Mouse (Mus musculus): ENCODE results near the gene Ggct. TPM values are rescaled to one million over a fixed set of nuclear protein-coding genes. Genes with fewer than 3 reads are reported as not detected.

Gene Ggct
- total and polyA plus RNA-seq, 2 experiments, result 6.2 to 8.7 TPM

DNA sequence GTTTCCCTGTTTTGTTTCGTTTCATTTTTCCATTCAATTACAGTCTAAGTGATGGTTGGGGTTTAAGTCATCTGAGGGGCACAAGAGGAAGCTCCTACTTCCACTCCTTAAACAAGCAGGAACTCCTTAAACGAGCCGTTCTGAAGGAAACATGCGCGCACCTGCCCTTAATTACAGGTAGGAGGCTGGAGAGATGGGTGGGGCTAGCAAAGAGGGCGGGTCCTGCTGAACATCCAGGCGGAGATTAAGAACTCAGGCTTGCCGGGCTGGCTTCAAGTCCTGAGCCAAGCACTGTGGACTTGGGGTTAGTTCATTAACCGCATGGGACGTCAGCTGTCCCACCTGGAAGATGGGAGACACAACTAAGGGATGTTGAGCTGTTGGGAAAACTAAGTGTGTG is 25.2 kb downstream of the Ggct start:
- Histone ChIP-seq H3K4me1 (ENCODE audit: control insufficient read depth, insufficient read depth, low read length) (peaks cover 12% of the 10 kb centered on the region), H3K4me3 (ENCODE audit: insufficient read depth, low read depth, low read length) (no peak overlapping the region), H3K27me3 (ENCODE audit: control insufficient read depth, insufficient read depth, low read length) (no peaks in the 10 kb centered on the region), H3K27ac (replicated peaks; ENCODE audit: insufficient read depth, low read depth, low read length) (no peak overlapping the region), H3K9ac (ENCODE audit: low read depth, low read length) (no peak overlapping the region), H3K36me3 (ENCODE audit: control insufficient read depth, insufficient read depth, low read length) (peaks cover 4% of the 10 kb centered on the region), H3K79me2 (ENCODE audit: control insufficient read depth, insufficient read depth, low read length) (peaks cover 33% of the 10 kb centered on the region)
- DNase-seq (ENCODE audit: extremely low read depth, low read depth, low spot score), result no peak
- WGBS, result 62% methylated on average over 10 of the region's 10 CpGs
- TF ChIP-seq CTCF (IDR thresholded peaks at IDR 0.05; ENCODE audit: low read depth, low read length) (no peak), POLR2A (IDR thresholded peaks at IDR 0.05; ENCODE audit: extremely low read depth, insufficient read depth, low read length) (no peak)

DNA sequence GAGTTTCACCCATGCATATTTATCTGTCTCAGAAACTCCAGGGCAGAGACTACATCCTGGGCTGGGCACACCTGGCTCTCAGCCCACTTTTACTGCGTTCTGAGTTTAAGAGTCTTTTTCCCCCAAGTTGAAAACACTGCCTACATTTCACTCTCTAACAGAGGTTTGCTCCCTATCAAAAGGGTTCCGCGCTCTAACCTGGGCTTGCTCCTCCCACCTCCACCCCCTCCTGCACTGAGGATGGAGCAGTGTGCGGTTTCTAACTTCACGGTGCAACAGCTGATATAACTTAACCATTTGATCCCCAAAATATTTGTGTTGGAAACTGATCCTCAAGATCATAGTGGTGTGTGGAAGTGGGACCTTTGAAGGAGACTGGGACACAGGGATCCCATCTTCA is 27.5 kb downstream of the Ggct start:
- Histone ChIP-seq H3K27ac (replicated peaks; ENCODE audit: insufficient read depth, low read depth, low read length) (no peak overlapping the region), H3K79me2 (ENCODE audit: control insufficient read depth, insufficient read depth, low read length) (peaks cover 30% of the 10 kb centered on the region), H3K36me3 (ENCODE audit: control insufficient read depth, insufficient read depth, low read length) (peaks cover 4% of the 10 kb centered on the region), H3K27me3 (ENCODE audit: control insufficient read depth, insufficient read depth, low read length) (no peaks in the 10 kb centered on the region), H3K9ac (ENCODE audit: low read depth, low read length) (no peak overlapping the region), H3K4me3 (ENCODE audit: insufficient read depth, low read depth, low read length) (no peak overlapping the region), H3K4me1 (ENCODE audit: control insufficient read depth, insufficient read depth, low read length) (peaks cover 4% of the 10 kb centered on the region)
- DNase-seq (ENCODE audit: extremely low read depth, low read depth, low spot score), result no peak
- WGBS, result 60% methylated on average over 5 of the region's 5 CpGs
- TF ChIP-seq CTCF (IDR thresholded peaks at IDR 0.05; ENCODE audit: low read depth, low read length) (no peak), POLR2A (IDR thresholded peaks at IDR 0.05; ENCODE audit: extremely low read depth, insufficient read depth, low read length) (no peak)

DNA sequence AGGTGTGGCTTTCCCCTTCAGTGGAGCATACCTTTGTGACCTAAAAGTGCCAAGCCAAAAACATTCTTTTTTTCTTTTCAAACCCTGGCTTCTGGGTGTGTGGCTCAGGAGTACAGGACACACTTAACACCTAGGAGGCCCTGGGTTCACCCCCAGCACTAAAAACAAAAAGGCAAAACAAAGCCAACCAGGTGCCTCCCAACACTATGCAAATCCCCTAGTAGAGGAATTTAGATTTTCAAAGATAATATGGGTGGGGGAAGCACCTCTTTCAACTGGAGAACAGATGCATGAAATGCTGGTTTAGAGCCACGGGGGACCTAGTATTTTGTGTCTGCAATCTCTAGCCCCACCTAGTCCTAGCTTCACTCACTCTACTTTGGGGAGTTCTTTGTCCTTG is 28.0 kb downstream of the Ggct start:
- H3K9ac ChIP-seq (ENCODE audit: low read depth, low read length), result no peak overlapping the region
- TF ChIP-seq POLR2A (IDR thresholded peaks at IDR 0.05; ENCODE audit: extremely low read depth, insufficient read depth, low read length) (no peak), CTCF (IDR thresholded peaks at IDR 0.05; ENCODE audit: low read depth, low read length) (no peak)
- H3K27ac ChIP-seq (replicated peaks; ENCODE audit: insufficient read depth, low read depth, low read length), result no peak overlapping the region

DNA sequence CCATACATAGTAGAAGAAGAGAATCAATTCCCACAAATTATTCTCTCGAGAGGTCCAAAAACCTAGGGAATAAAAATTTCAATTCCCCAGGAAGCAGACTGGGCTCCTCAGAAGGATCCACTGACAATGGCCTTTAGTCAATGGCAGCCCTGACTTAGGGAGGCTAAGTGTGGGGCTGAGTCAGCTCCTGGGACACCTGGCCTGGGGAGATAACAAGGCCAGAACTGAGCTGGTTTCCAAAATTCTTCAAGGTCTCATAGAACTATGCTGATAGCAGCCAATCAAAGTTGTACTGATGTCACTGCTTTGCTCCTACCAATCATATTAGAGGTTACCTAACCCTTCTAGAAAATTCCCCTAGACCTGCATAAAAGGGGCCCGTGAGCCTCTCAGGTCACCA is 29.2 kb downstream of the Ggct start:
- peaks cover 4% of the 10 kb centered on the region for H3K36me3 ChIP-seq (ENCODE audit: control insufficient read depth, insufficient read depth, low read length)

More for the DNA sequence above, 28.0 kb downstream of the Ggct start:
- H3K4me1 ChIP-seq (ENCODE audit: control insufficient read depth, insufficient read depth, low read length), result peaks cover 4% of the 10 kb centered on the region
- DNase-seq (ENCODE audit: extremely low read depth, low read depth, low spot score), result no peak
- WGBS, result 80% methylated on average over 1 of the region's 1 CpGs
- no peaks in the 10 kb centered on the region for H3K27me3 ChIP-seq (ENCODE audit: control insufficient read depth, insufficient read depth, low read length)
- H3K36me3 ChIP-seq (ENCODE audit: control insufficient read depth, insufficient read depth, low read length), result peaks cover 4% of the 10 kb centered on the region
- no peak overlapping the region for H3K4me3 ChIP-seq (ENCODE audit: insufficient read depth, low read depth, low read length)
- H3K79me2 ChIP-seq (ENCODE audit: control insufficient read depth, insufficient read depth, low read length), result peaks cover 33% of the 10 kb centered on the region

DNA sequence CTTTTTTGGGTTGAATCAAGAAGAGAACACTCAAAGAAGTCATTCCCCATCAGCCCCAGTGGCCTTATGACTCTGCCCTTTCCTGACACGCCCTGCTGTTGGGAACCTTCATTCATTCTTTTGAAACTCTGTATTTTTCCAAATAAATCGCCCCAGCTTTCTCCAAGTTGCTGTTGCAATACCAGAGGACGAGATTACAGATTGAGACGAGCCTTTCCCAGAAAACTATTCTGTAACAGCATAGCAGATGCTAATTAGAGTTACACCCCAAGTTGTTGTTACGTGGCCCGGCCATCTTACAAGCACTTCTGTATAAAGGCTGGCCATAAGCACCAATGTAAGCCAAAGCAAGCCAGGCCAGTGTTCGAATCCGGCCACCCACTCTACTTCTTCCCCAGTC is 35.1 kb downstream of the Ggct start:
- Histone ChIP-seq H3K9ac (ENCODE audit: low read depth, low read length) (no peak overlapping the region), H3K79me2 (ENCODE audit: control insufficient read depth, insufficient read depth, low read length) (peaks cover 3% of the 10 kb centered on the region; the same call in 1 of the 2 replicates), H3K27ac (replicated peaks; ENCODE audit: insufficient read depth, low read depth, low read length) (no peak overlapping the region), H3K4me1 (ENCODE audit: control insufficient read depth, insufficient read depth, low read length) (peaks cover 14% of the 10 kb centered on the region), H3K36me3 (ENCODE audit: control insufficient read depth, insufficient read depth, low read length) (no peaks in the 10 kb centered on the region), H3K27me3 (ENCODE audit: control insufficient read depth, insufficient read depth, low read length) (no peaks in the 10 kb centered on the region), H3K4me3 (ENCODE audit: insufficient read depth, low read depth, low read length) (no peak overlapping the region)
- WGBS, result 86% methylated on average over 8 of the region's 8 CpGs
- TF ChIP-seq POLR2A (IDR thresholded peaks at IDR 0.05; ENCODE audit: extremely low read depth, insufficient read depth, low read length) (no peak), CTCF (IDR thresholded peaks at IDR 0.05; ENCODE audit: low read depth, low read length) (no peak)
- DNase-seq (ENCODE audit: extremely low read depth, low read depth, low spot score), result no peak

More for the DNA sequence above, 29.2 kb downstream of the Ggct start:
- TF ChIP-seq CTCF (IDR thresholded peaks at IDR 0.05; ENCODE audit: low read depth, low read length), result no peak
- TF ChIP-seq POLR2A (IDR thresholded peaks at IDR 0.05; ENCODE audit: extremely low read depth, insufficient read depth, low read length), result no peak
- no peak overlapping the region for H3K9ac ChIP-seq (ENCODE audit: low read depth, low read length)
- H3K4me3 ChIP-seq (ENCODE audit: insufficient read depth, low read depth, low read length), result no peak overlapping the region
- H3K79me2 ChIP-seq (ENCODE audit: control insufficient read depth, insufficient read depth, low read length), result peaks cover 33% of the 10 kb centered on the region
- H3K4me1 ChIP-seq (ENCODE audit: control insufficient read depth, insufficient read depth, low read length), result peaks cover 4% of the 10 kb centered on the region
- 93% methylated on average over 2 of the region's 2 CpGs for WGBS
- no peak overlapping the region for H3K27ac ChIP-seq (replicated peaks; ENCODE audit: insufficient read depth, low read depth, low read length)
- DNase-seq (ENCODE audit: extremely low read depth, low read depth, low spot score), result no peak
- no peaks in the 10 kb centered on the region for H3K27me3 ChIP-seq (ENCODE audit: control insufficient read depth, insufficient read depth, low read length)

DNA sequence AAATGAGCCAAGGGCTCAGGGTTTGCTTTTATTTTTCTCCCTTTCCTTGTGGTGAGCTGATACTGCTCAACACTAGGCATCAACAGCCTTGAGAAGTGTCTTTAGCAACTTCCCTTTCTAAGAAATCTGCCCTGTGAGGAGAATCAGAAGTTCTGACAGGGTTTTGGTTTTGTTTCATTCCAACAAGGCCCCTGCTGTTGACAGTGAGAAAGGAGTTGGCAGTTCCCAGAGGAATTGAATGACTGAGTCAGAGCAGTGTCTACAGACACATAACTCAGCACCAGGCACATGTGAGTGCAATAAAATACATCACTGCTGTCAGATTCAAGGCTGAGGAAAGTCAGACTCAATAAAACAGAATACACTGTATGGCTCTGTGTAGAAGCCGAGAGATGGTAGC is 36.3 kb downstream of the Ggct start:
- Histone ChIP-seq H3K79me2 (ENCODE audit: control insufficient read depth, insufficient read depth, low read length) (peaks cover 5% of the 10 kb centered on the region; the same call in 1 of the 2 replicates), H3K4me1 (ENCODE audit: control insufficient read depth, insufficient read depth, low read length) (peaks cover 14% of the 10 kb centered on the region), H3K27me3 (ENCODE audit: control insufficient read depth, insufficient read depth, low read length) (no peaks in the 10 kb centered on the region), H3K4me3 (ENCODE audit: insufficient read depth, low read depth, low read length) (no peak overlapping the region), H3K9ac (ENCODE audit: low read depth, low read length) (no peak overlapping the region), H3K36me3 (ENCODE audit: control insufficient read depth, insufficient read depth, low read length) (no peaks in the 10 kb centered on the region), H3K27ac (replicated peaks; ENCODE audit: insufficient read depth, low read depth, low read length) (peak overlapping the region; percentile 50; the same call in 1 of the 2 replicates)
- DNase-seq (ENCODE audit: extremely low read depth, low read depth, low spot score), result peak; percentile 43
- 86% methylated on average over 1 of the region's 1 CpGs for WGBS
- TF ChIP-seq CTCF (IDR thresholded peaks at IDR 0.05; ENCODE audit: low read depth, low read length) (no peak), POLR2A (IDR thresholded peaks at IDR 0.05; ENCODE audit: extremely low read depth, insufficient read depth, low read length) (no peak)
